Comparison of ENCODE assay signal across 11 mouse cellular contexts in genomic region chr4:97936912-97937311, GRCm38 (mm10).
DNase-seq lines count a peak whose midpoint lies in the region; ATAC-seq and TF ChIP-seq lines count a peak whose summit lies in the region.
"Had no signal": no experiment of that assay in that cellular context is flagged by ENCODE, and none has a peak within 500 bp of the region (broad histone marks: within the 10 kb centered on the region; RNA-seq: fewer than 3 reads in every experiment).

No protein-coding gene starts in this region.

- no peaks in the 10 kb centered on the region for H3K27me3 ChIP-seq in lung, postnatal 0 days (replicated peaks; ENCODE audit: insufficient read depth, low read length)
- no peaks in the 10 kb centered on the region for H3K27me3 ChIP-seq in embryonic facial prominence, embryonic 10.5 days (replicated peaks; ENCODE audit: low read depth, poor library complexity, severe bottlenecking)
- H3K27me3 ChIP-seq: heart, embryonic 13.5 days; midbrain, embryonic 12.5 days had no signal

- TF ChIP-seq EP300 in lung, postnatal 0 days (IDR thresholded peaks at IDR 0.05): no peak

- peak overlapping the region; percentile 19; the same call in 1 of the 2 replicates for H3K27ac ChIP-seq in left cerebral cortex, adult 2 months
- peak overlapping the region; percentile 43; the same call in 1 of the 2 replicates for H3K27ac ChIP-seq in lung, postnatal 0 days (ENCODE audit: low read length)
- no peak overlapping the region for H3K27ac ChIP-seq in embryonic facial prominence, embryonic 10.5 days (replicated peaks)
- H3K27ac ChIP-seq: heart, embryonic 13.5 days; midbrain, embryonic 12.5 days had no signal

- no peak overlapping the region for H3K4me3 ChIP-seq in left cerebral cortex, adult 2 months
- H3K4me3 ChIP-seq in lung, postnatal 0 days (ENCODE audit: low read depth, low read length): no peak overlapping the region
- no peak overlapping the region for H3K4me3 ChIP-seq in embryonic facial prominence, embryonic 10.5 days
- H3K4me3 ChIP-seq: heart, embryonic 13.5 days; midbrain, embryonic 12.5 days had no signal

- no peak for DNase-seq in frontal cortex, postnatal 14 days (ENCODE audit: low spot score in 2 of 2)
- DNase-seq in left cerebral cortex, adult 2 months (ENCODE audit: extremely low spot score in 1 of 2, low spot score in 2 of 2): no peak
- DNase-seq in left cerebral cortex, adult 9 months (ENCODE audit: low spot score in 2 of 2): no peak
- DNase-seq in heart, postnatal 4 days: peak; percentile 46
- DNase-seq in lung, postnatal 0 days (ENCODE audit: low spot score): peak; percentile 50
- DNase-seq in embryonic facial prominence, embryonic 10.5 days (ENCODE audit: low spot score): no peak
- DNase-seq in ovary, adult 18-20 months (ENCODE audit: low spot score): no peak
- DNase-seq: liver had no signal

- H3K4me1 ChIP-seq in lung, postnatal 0 days (ENCODE audit: insufficient read depth, low read depth, low read length): peaks cover 6% of the 10 kb centered on the region; the same call in 1 of the 2 replicates
- 0 out of 2 replicates have a peak, but pooled peaks cover 7% of the 10 kb centered on the region for H3K4me1 ChIP-seq in embryonic facial prominence, embryonic 10.5 days

- 45% methylated on average over 3 of the region's 3 CpGs for WGBS in lung, postnatal 0 days
- 54% methylated on average over 3 of the region's 3 CpGs for WGBS in embryonic facial prominence, embryonic 10.5 days

- intact Hi-C loops in left cerebral cortex, adult 2 months (cut with DNase I): no loop called here

- TF ChIP-seq CTCF in left cerebral cortex, adult 2 months (IDR thresholded peaks at IDR 0.05): no peak
- no peak for TF ChIP-seq CTCF in lung, postnatal 0 days (IDR thresholded peaks at IDR 0.05)

- ATAC-seq in frontal cortex, adult (ENCODE audit: low TSS enrichment): peak; percentile 35; the same call in 1 of the 2 replicates
- ATAC-seq in lung, postnatal 0 days: peak; percentile 44

- no peak overlapping the region for H3K9ac ChIP-seq in lung, postnatal 0 days (replicated peaks; ENCODE audit: low read depth)
- H3K9ac ChIP-seq: heart, embryonic 13.5 days; midbrain, embryonic 12.5 days had no signal

- no peaks in the 10 kb centered on the region for H3K36me3 ChIP-seq in lung, postnatal 0 days (ENCODE audit: insufficient read depth, low read length)
- no peaks in the 10 kb centered on the region for H3K36me3 ChIP-seq in embryonic facial prominence, embryonic 10.5 days (replicated peaks)
- H3K36me3 ChIP-seq: heart, embryonic 13.5 days; midbrain, embryonic 12.5 days had no signal

- 0 out of 2 replicates have a peak overlapping the region, but pooled peaks have one; percentile 8 for H3K4me2 ChIP-seq in lung, postnatal 0 days (replicated peaks; ENCODE audit: low read depth, low read length)
- H3K4me2 ChIP-seq: heart, embryonic 13.5 days; midbrain, embryonic 12.5 days had no signal

- no peaks in the 10 kb centered on the region for H3K9me3 ChIP-seq in lung, postnatal 0 days (ENCODE audit: low read length)
- H3K9me3 ChIP-seq in embryonic facial prominence, embryonic 10.5 days: no peaks in the 10 kb centered on the region
- H3K9me3 ChIP-seq: heart, embryonic 13.5 days; midbrain, embryonic 12.5 days had no signal

Comparison
In these comparisons a context has a peak if more than half of its experiments do, and no peak if none do; other contexts are left out.
1. DNase-seq: peak in heart, postnatal 4 days (single experiment) and lung, postnatal 0 days (single experiment); none in frontal cortex, postnatal 14 days (0 of 2), left cerebral cortex, adult 2 months (0 of 2), left cerebral cortex, adult 9 months (0 of 2), embryonic facial prominence, embryonic 10.5 days (single experiment) and ovary, adult 18-20 months (single experiment).